Mouse (Mus musculus) T-cell, adult 2 months (primary cell): ENCODE measurements around the gene Gtf2h2.
"Not testable (repeated sequence)": the region's sequence is repeated elsewhere in the genome, so short reads cannot be mapped to it uniquely, and the experiment has no call there.

Experiments used
- DNase-seq: peaks from one replicate; pipeline ENCODE4 v3.0.0; 2022; ENCODE audit warnings: low spot score

The Gtf2h2 gene

GRCm38 (mm10) chr13:100492061-100492787, at the start of gene Gtf2h2:
Gtf2h2 (minus strand) TSS chr13:100492579.
- peak; percentile 82 for DNase-seq

DNA sequence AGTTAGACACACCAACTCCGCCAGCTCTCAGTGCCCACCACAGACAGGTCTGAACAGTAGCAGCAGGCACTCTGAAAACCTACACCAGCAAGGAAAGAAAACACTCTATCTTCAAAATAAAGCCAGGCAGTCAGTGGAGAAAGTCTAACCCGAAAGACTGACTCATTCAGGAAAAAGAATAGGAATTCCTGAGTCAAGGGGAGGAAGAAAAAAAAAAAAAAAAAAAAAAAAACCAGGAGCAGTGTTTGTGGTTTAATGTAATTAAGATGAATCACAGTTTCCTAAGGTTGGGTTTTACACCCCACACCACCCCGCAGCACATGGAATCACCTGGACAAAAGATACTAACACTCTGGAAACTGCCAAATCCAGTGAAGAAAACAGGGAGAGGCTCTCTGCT, 43.8 kb upstream of the Gtf2h2 start:
- DNase-seq: no peak

DNA sequence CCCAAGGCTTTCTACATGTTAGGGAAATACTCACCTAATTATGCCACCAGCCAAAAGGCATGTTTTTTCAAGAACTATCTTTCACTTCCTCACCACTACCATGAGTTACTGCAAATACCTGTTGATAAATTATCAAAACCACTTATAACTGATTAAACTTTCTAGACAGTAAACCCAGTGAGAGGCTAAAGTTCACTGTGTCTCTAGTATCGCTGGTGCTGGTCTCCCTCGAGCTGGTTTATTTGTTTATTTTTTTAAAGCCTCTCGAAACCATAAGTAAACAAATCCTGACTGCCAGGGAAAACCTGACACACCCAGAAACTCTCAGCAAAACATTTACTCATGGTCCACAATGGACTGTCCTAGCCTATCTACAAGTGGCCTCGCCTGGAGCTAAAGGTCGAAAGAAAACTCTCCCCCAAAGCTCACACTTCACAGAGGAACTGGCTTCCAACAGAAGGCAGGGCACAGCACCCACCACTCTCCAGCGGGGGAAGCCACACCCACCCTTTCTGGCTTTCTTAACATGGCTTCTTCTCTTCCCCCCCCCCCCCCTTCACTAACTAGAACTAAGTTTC, 40.5 kb upstream of the Gtf2h2 start:
- DNase-seq: no peak

DNA sequence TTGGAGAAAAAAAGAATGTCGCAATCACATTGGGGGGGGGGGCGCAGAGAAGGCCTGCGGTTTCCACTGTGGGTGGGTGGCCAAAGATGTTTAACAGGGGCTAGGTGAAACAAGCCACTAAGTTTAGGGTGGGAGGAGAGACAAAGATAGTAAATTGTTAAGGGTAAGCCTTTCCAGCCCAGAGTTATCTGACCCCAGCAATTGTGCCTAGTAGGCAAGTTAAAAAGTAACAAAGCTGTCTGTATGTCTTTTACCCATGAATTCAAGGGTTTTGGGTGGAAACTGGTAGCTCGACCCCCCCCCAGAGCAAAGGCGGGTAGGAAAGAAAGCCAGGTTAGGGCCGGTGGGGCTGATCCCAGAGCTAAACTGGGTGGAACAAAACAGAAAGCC, 34.3 kb upstream of the Gtf2h2 start:
- DNase-seq: no peak

- no peak for DNase-seq
Measured at GRCm38 (mm10) chr13:100525935-100526648, 33.7 kb upstream of the Gtf2h2 start.

GRCm38 (mm10) chr13:100524896-100525295, 32.5 kb upstream of the Gtf2h2 start:
- DNase-seq: no peak

DNA sequence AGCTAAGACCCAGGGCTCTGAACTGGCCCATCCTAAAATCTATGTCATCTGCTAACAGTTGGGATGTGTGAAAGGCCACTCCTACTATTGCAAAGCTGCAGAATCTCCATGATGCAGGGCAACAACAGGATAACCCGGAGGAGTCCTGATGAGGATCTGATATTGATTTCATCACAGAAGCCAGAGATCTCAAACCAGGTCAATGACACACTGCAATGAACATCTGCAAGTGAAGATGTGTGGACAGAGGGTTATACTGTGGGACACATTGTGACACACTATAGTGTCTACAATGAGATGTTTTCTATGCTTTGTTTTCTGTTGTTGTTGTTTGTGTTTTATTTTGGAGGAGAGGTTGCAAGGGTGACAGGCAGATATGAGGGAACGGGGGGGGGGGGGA, 31.3 kb upstream of the Gtf2h2 start:
- no peak for DNase-seq

GRCm38 (mm10) chr13:100521724-100522591, 29.6 kb upstream of the Gtf2h2 start:
- DNase-seq: no peak

DNA sequence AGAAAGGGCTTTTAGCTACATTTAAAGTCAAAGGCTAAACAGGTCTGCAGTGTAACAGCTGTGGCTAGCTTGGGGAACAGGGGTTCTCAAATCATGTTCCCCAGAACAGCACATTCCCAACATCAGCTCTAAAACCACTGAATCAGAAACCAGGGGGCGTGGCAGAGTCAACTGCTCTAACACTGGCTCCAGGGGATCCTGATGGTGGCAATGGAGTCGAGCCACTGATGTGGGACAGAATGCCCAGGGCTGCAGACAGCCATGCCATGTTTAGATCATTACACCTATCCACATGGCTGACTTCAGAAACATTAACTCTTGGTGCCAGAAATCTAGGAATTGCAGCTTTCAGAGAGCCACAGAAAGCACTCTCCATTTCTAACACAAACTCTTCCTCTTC, 26.8 kb upstream of the Gtf2h2 start:
- no peak for DNase-seq

DNA sequence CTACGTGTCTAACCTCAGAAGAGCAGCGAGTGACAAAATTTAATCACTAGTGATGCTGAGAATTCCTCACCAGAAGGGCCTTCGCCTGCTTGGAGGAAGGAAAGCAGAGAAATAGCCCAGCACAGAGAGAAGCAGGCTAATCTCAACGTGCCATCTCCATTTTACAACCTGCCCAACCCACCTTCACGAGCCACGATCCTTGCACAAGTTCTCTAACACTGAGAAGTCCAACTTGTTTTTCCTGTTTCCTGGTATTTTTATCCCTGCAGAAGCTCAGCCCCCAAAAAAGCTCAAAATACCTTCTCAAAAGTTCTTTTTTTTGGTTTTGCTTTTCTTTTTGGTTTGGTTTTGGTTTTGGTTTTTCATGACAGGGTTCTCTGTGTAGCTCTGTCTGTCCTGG, 25.8 kb upstream of the Gtf2h2 start:
- no peak for DNase-seq

DNA sequence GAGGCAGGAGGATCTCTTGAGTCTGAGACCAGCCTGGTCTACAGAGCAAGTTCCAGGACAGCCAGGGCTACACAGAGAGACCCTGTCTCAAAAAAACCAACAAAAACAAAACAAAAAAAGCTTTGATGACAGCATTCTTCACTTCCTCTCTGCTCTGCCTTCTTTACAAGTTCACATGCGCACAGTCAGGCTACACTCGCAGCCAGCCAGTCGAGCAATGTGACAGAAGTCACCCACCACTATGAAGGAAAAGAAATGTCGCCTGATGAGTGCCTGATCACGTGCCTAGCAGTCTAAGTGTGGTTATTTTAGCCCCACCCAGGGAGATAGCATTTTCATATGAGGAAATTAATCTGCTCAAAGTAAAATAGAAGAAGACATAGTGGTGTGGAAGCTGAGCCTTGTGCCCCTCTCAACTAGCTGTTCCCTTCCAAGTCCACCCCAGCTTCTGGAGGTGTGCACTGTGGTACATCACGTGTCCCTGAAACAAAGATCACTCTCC, 25.3 kb upstream of the Gtf2h2 start:
- no peak for DNase-seq

- no peak for DNase-seq
Measured at GRCm38 (mm10) chr13:100516213-100517105, 24.1 kb upstream of the Gtf2h2 start.

DNA sequence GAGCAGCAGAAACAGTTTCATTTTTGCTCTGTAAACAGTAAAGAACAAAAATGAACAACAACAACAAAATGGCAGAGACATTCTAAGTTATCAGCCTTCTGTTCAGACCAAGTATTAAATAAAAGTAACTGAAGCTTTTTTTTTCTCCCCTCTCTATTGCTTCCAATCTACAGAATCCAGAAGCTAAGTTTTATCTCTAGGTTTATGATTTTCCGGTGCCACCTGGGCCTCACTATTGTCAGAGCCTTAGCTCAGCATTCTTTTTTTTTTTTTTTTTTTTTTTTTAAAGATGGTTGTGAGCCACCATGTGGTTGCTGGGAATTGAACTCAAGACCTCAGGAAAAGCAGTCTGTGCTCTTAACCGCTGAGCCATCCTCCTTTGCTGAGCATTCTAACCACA, 20.4 kb upstream of the Gtf2h2 start:
- DNase-seq: no peak

DNA sequence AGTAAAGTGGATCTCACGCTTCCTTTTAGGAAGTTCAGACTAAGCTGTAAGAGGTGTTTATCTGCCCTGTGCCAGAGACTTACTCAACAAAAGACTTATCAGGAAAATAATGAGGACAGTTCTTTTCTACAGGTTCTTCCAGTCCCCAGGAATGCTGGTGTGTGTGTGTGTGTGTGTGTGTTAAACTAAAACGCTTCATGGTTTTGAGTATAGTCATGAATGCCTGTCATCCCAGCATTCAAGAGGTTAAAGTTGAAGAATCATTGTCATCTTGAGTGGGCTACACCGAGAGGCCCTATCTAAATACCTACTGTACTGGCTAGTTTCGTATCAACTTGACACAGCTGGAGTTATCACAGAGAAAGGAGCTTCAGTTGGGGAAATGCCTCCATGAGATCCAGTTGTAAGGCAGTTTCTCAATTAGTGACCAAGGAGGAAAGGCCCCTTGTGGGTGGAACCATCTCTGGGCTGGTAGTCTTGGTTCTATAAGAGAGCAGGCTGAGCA, 19.5 kb upstream of the Gtf2h2 start:
- no peak for DNase-seq

- no peak for DNase-seq
Measured at GRCm38 (mm10) chr13:100511146-100511859, 18.9 kb upstream of the Gtf2h2 start.

- DNase-seq: not testable (repeated sequence)
Measured at GRCm38 (mm10) chr13:100499625-100500024, 7.2 kb upstream of the Gtf2h2 start.

DNA sequence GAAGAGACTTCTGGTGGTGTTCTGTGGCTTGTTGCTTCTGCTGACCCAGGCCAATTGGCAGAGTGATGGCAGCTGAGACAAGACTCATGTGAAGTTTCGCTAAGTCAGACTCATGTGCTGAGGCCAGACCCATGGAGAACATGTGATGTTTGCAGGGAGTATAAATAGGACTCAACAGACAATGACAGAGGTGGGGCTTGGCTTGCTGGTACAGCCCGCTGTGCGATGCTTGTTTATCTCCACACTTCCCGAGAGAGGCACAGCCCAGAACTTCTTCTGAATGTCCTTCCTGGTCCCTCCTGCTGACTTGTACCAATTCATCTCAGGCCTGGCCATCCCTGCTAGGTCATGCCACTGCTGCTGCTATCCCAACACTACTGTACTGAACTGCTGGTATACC, 3.0 kb upstream of the Gtf2h2 start:
- no peak for DNase-seq

- peak; percentile 2 for DNase-seq
Measured at GRCm38 (mm10) chr13:100494370-100494769, 2.0 kb upstream of the Gtf2h2 start.

DNA sequence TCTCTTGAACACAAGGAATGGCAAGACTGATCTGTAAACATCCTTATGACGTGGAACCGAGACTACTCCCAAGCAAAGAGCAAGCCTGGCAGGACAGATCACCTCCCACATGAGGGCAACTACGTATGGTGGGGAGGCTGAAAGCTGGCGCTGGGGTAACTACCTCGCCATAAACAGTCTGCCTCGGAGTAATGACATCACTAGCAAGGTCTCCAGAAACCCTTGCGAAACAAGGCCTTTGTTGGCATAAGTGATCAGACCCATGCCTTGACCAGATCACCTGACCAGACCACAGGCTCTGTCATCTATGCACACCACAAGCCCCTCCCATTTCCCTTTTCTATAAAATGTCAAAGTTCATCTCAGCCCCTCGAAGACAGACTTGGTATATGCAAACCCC, 934 bp upstream of the Gtf2h2 start:
- no peak for DNase-seq

DNA sequence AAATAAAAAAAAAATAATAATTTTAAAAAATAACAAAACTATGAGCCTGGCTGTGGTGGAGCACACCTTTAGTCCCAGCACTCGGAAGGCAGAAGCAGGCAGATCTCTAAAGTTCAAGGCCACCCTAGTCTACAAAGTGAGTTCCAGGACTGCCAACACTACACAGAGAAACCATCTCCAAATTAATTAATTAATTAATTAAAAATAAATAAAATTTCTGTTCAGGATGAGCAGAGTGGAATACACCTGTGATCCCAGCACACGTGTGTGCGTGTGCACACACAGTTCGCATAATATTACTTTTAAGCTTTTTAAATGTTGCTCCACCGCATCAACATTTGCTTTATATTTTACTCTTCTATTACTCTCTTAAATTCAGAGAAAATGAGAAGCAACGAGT, 756 bp downstream of the Gtf2h2 start:
- DNase-seq: no peak
